Mouse (Mus musculus) stomach, embryonic 16.5 days (tissue): Measurements from ENCODE around the gene Pcnx3. TPM values are rescaled to one million over a fixed set of nuclear protein-coding genes. Genes with fewer than 3 reads are reported as not detected.

ENCODE experiments used
- ATAC-seq: fragments of 200-750 bp; cut with Nextera tagmentation; 2 replicates; pipeline ENCODE4 v1.8.0; 2017; ENCODE audit warnings: moderate number of reproducible peaks, moderate TSS enrichment; ENCODE audit not compliant: insufficient read depth, low FRiP score
- H3K27ac ChIP-seq: fragments of 300-500 bp; sonication (generic); 2 replicates; pipeline ENCODE4 v1.5.1; 2014; ENCODE audit warnings: low read length
- H3K27me3 ChIP-seq: fragments of 300-500 bp; sonication (generic); 2 replicates; pipeline ENCODE4 v1.6.1; 2014; ENCODE audit warnings: low read length, control low read depth, mixed read lengths; ENCODE audit not compliant: control insufficient read depth, insufficient read depth
- H3K36me3 ChIP-seq: fragments of 300-500 bp; sonication (generic); 2 replicates; pipeline ENCODE4 v1.6.1; 2014; ENCODE audit warnings: low read length; ENCODE audit not compliant: control insufficient read depth, insufficient read depth
- H3K4me1 ChIP-seq: fragments of 300-500 bp; sonication (generic); 2 replicates; pipeline ENCODE4 v1.6.1; 2014; ENCODE audit warnings: low read length, control low read depth, mixed read lengths; ENCODE audit not compliant: control insufficient read depth, insufficient read depth
- H3K4me2 ChIP-seq: fragments of 300-500 bp; sonication (generic); 2 replicates; pipeline ENCODE4 v1.6.1; 2014; ENCODE audit warnings: low read depth, low read length, mixed read lengths
- H3K4me3 ChIP-seq: fragments of 300-500 bp; sonication (generic); replicated peaks from 2 replicates; pipeline ENCODE4 v1.5.1; 2014; ENCODE audit warnings: mild to moderate bottlenecking, low read length
- H3K9ac ChIP-seq: fragments of 300-500 bp; sonication (generic); 2 replicates; pipeline ENCODE4 v1.6.1; 2014; ENCODE audit warnings: low read length
- H3K9me3 ChIP-seq: fragments of 300-500 bp; sonication (generic); replicated peaks from 2 replicates; pipeline ENCODE4 v1.6.1; 2016; ENCODE audit warnings: low read length, control low read depth; ENCODE audit not compliant: control insufficient read depth
- WGBS: fragments of 180-500 bp; shearing (Covaris S2); extraction: QIAGEN DNeasy Blood & Tissue Kit; methylation state at CpG from one replicate; pipeline ENCODE4 v1.1.7; 2014; 5-methylcytosine and 5-hydroxymethylcytosine counted together
- polyA plus RNA-seq: library from polyadenylated mRNA; unstranded; fragments of >200 nt; fragmentation: Nextera tagmentation; extraction: Ambion mirVana; gene quantifications from 2 replicates; pipeline ENCODE4 v1.2.1, GENCODE M21; 2015

The Pcnx3 gene
- polyA plus RNA-seq: 17.2 and 17.4 TPM in 2 replicates

- peaks cover 39% of the 10 kb centered on the region for H3K4me1 ChIP-seq
- peaks cover 15% of the 10 kb centered on the region for H3K36me3 ChIP-seq
- peak within 1 kb of the TSS; percentile 99 for H3K4me2 ChIP-seq
- no peaks in the 10 kb centered on the region for H3K27me3 ChIP-seq
- H3K4me3 ChIP-seq: peak within 1 kb of the TSS; percentile 98
- peak within 1 kb of the TSS; percentile 98 for H3K27ac ChIP-seq
- H3K9ac ChIP-seq: peak within 1 kb of the TSS; percentile 96
- 0% methylated on average over 69 of the region's 69 CpGs for WGBS
- H3K9me3 ChIP-seq: no peaks in the 10 kb centered on the region
- peak; percentile 93 for ATAC-seq
These were observed at the start of gene Pcnx3, which contains the start of gene Map3k11 for GRCm38 (mm10) chr19:5688200-5689087. Gene Pcnx3, minus strand, starts transcription at chr19:5688908. Gene Map3k11, plus strand, starts transcription at chr19:5688742.

- no peak overlapping the region for H3K4me2 ChIP-seq
- 78% methylated on average over 9 of the region's 9 CpGs for WGBS
- no peak overlapping the region for H3K4me3 ChIP-seq
- no peaks in the 10 kb centered on the region for H3K36me3 ChIP-seq
- H3K27ac ChIP-seq: no peak overlapping the region
- peaks cover 16% of the 10 kb centered on the region for H3K4me1 ChIP-seq
- H3K27me3 ChIP-seq: peaks cover 4% of the 10 kb centered on the region
- no peak for ATAC-seq
- no peaks in the 10 kb centered on the region for H3K9me3 ChIP-seq
- H3K9ac ChIP-seq: no peak overlapping the region
These were observed 45.6 kb upstream of the Pcnx3 start for GRCm38 (mm10) chr19:5734325-5734724.

GRCm38 (mm10) chr19:5731264-5731978, 42.7 kb upstream of the Pcnx3 start:
- Histone ChIP-seq H3K4me3 (peak overlapping the region; percentile 85), H3K27ac (no peak overlapping the region; the same call in 1 of the 2 replicates), H3K36me3 (no peaks in the 10 kb centered on the region), H3K9me3 (no peaks in the 10 kb centered on the region), H3K9ac (peak overlapping the region; percentile 88), H3K27me3 (no peaks in the 10 kb centered on the region; the same call in none of the 2 replicates), H3K4me1 (peaks cover 39% of the 10 kb centered on the region), H3K4me2 (peak overlapping the region; percentile 88)
- ATAC-seq: peak; percentile 90
- WGBS: under 1% methylated on average over 47 of the region's 47 CpGs

DNA sequence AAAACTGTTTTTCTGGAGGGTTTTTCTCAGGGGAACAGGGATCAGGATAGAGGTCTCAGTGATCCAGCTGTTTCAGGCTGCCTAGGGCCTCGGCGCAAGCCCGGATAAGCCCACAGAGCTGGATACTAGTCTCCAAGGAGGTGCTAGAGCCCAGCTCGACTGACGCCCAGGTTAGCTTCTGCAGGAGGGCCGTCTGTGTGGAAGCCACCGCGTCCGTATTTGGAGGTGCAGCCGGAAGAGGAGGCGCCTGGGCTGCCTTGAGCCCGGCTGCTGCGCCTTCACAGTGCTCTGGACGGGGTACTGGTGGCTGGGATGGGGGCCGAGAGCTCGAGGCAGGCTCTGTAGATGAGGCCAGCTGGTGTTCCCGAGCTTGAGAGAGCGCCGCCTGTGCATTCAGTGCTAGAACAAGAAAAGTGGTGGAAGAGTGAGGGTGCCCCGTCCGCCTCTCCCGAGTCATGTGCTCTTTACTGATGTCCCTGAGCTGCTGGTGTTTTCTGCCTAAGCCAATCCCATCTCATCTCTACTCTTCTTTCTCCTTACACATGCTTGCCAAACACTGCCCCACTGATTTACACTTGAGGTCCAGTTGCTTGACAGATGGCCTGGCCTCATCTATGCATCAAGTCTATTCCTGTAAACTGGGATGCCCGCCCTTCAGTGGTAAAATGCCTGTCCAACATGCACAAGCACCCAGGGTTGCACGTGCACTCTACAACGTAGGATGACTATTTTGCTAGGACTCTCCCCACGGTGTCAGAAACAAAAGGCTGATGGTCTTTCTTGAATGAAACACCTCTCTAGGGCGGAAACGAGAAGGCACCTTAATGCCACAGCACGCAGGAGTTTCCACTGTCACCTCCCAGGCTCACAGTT, 41.8 kb upstream of the Pcnx3 start:
- Histone ChIP-seq H3K9me3 (no peaks in the 10 kb centered on the region), H3K27ac (no peak overlapping the region), H3K4me3 (peak overlapping the region; percentile 85), H3K36me3 (no peaks in the 10 kb centered on the region), H3K9ac (peak overlapping the region; percentile 88), H3K27me3 (no peaks in the 10 kb centered on the region; the same call in none of the 2 replicates), H3K4me1 (peaks cover 44% of the 10 kb centered on the region), H3K4me2 (peak overlapping the region; percentile 88)
- no peak for ATAC-seq
- WGBS: 74% methylated on average over 29 of the region's 29 CpGs

DNA sequence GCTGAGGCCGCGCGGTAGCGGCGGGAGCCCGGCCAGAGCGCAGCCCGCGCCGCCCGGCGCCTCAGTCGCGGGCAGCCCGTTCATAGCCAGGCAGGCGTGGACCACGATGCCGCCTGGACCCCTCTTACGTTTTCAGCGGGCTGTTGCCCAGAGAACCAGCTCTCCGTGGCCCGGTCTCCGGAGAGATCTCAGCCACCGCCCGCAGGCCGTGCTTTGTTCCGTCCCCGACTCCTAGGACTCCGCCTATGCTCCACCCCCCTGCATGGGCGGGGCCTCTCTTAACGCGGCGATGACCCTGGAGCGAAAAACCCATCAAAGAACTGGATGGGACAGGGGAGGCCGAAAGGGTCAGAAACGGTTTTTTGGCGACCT, 40.7 kb upstream of the Pcnx3 start, which contains the start of gene Fam89b:
Fam89b (minus strand) TSS at position 210 of the 372 bp plus-strand sequence.
- under 1% methylated on average over 37 of the region's 37 CpGs for WGBS
- H3K4me1 ChIP-seq: peaks cover 54% of the 10 kb centered on the region
- H3K4me3 ChIP-seq: peak within 1 kb of the TSS; percentile 93
- H3K9me3 ChIP-seq: no peaks in the 10 kb centered on the region
- H3K4me2 ChIP-seq: peak within 1 kb of the TSS; percentile 89
- H3K27ac ChIP-seq: peak within 1 kb of the TSS; percentile 87
- no peaks in the 10 kb centered on the region for H3K36me3 ChIP-seq
- peak; percentile 80 for ATAC-seq
- peak within 1 kb of the TSS; percentile 95 for H3K9ac ChIP-seq
- no peaks in the 10 kb centered on the region for H3K27me3 ChIP-seq

DNA sequence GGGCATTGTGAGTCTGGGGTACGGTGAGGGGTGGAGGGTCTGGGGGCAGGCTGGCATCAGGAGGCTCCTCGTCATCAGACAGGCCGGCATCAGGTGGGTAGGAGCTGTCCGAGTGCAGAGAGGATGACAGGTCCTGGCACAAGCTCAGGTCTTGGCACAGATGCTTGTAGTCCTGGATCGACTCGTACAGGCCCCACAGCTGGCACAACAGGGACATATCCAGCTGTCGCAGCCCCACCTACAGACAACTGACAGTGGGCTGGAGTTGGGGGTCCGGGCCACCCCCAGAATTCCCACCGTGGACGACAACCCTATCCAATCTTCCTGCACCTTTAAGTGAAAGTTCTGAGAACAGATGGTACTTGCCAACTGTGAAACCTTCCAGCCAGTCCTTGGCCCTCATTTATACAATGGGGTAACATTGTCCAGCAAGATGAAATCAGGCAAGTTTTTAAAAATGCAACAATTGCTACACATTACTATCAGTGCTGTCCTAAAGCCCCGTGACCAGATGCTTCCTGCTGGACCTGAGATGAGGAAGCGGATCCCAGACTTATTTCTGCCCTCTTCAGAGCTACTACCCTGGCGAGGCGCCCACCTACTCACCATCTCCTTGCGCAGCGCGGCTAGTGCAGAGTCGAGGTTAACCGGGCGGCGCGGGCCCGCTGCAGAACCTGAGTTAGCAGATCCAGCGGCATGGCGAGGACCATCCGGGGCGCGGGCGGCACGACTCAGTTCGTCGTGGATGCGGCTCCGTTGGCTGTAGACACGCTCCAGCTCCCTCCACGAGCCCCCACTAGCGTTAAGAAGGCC, 40.1 kb upstream of the Pcnx3 start:
- no peak for ATAC-seq
- H3K36me3 ChIP-seq: no peaks in the 10 kb centered on the region
- H3K9ac ChIP-seq: peak overlapping the region; percentile 95
- 6% methylated on average over 37 of the region's 37 CpGs for WGBS
- H3K9me3 ChIP-seq: no peaks in the 10 kb centered on the region
- H3K27ac ChIP-seq: peak overlapping the region; percentile 87
- H3K4me3 ChIP-seq: peak overlapping the region; percentile 93
- no peaks in the 10 kb centered on the region for H3K27me3 ChIP-seq
- peaks cover 60% of the 10 kb centered on the region for H3K4me1 ChIP-seq
- H3K4me2 ChIP-seq: peak overlapping the region; percentile 89

GRCm38 (mm10) chr19:5727701-5728100, 39.0 kb upstream of the Pcnx3 start:
- peak overlapping the region; percentile 95 for H3K9ac ChIP-seq
- peak overlapping the region; percentile 89 for H3K4me2 ChIP-seq
- 2% methylated on average over 14 of the region's 14 CpGs for WGBS
- peaks cover 66% of the 10 kb centered on the region for H3K4me1 ChIP-seq
- ATAC-seq: no peak
- no peaks in the 10 kb centered on the region for H3K36me3 ChIP-seq
- peak overlapping the region; percentile 93 for H3K4me3 ChIP-seq
- no peaks in the 10 kb centered on the region for H3K9me3 ChIP-seq
- no peaks in the 10 kb centered on the region for H3K27me3 ChIP-seq
- peak overlapping the region; percentile 78 for H3K27ac ChIP-seq
